Mouse (Mus musculus) kidney, adult 2 months (tissue): Measurements from ENCODE around the gene Helt.
"Not testable (repeated sequence)": the region's sequence is repeated elsewhere in the genome, so short reads cannot be mapped to it uniquely, and the experiment has no call there.

ENCODE experiments used
- CTCF ChIP-seq: fragments of 200-500 bp; conservative IDR thresholded peaks from 2 replicates; pipeline ENCODE4 v1.5.1; 2011; ENCODE audit warnings: low read depth, mild to moderate bottlenecking, control low read depth, low read length, moderate library complexity, mixed read lengths; ENCODE audit not compliant: insufficient read depth, insufficient read length
- POLR2A ChIP-seq: fragments of 200-500 bp; IDR thresholded peaks from one replicate; pipeline ENCODE4 v1.6.1; 2011; ENCODE audit warnings: low read depth, low read length, control low read depth

DNA sequence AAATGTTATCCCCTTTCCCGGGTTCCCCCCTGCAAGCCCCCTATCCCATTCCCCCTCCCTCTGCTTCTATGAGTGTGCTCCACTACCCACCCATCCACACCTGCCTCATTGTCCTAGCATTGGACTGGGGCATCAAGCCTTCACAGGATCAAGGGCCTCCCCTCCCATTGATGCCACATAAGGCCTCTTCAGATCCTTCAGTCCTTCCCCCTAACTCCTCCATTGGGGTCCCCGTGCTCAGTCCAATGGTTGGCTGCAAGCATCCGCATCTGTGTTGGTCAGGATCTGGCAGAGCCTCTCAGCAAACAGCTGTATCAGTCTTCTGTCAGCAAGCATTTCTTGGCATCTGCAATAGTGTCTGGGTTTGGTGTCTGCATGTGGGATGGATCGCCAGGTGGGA is 30.3 kb downstream of the Helt start:
- TF ChIP-seq POLR2A, CTCF: not testable (repeated sequence)
